Mouse (Mus musculus) right cerebral cortex, postnatal 36 days (tissue): ENCODE measurements around the gene Safb2.

Experiments used
- DNase-seq, 2 experiments: peaks; one replicate each; pipeline ENCODE4 v3.0.0; 2022; ENCODE audit warnings: low spot score in 2 of 2, mixed read lengths in 1 of 2

Safb2 gene

GRCm38 (mm10) chr17:56609452-56610171 lies 25.2 kb upstream of the Safb2 start, which contains the start of gene 2410015M20Rik:
Gene 2410015M20Rik, minus strand, starts transcription at chr17:56609771.
- DNase-seq = peak; percentile 98 to 99

- no peak for DNase-seq
Observed at GRCm38 (mm10) chr17:56608699-56609098, 24.3 kb upstream of the Safb2 start.

GRCm38 (mm10) chr17:56607521-56608062 lies 23.2 kb upstream of the Safb2 start:
- no peak for DNase-seq

- DNase-seq = no peak
Observed at GRCm38 (mm10) chr17:56605431-56605830, 21.0 kb upstream of the Safb2 start.

GRCm38 (mm10) chr17:56604422-56604821 lies 20.0 kb upstream of the Safb2 start:
- DNase-seq = no peak

GRCm38 (mm10) chr17:56604070-56604380 lies 19.6 kb upstream of the Safb2 start:
- no peak for DNase-seq

- no peak for DNase-seq
Observed at GRCm38 (mm10) chr17:56603186-56604069, 19.0 kb upstream of the Safb2 start.

- DNase-seq = no peak
Observed at GRCm38 (mm10) chr17:56593527-56594271, 9.3 kb upstream of the Safb2 start.

GRCm38 (mm10) chr17:56592553-56592952 lies 8.2 kb upstream of the Safb2 start:
- DNase-seq = no peak

GRCm38 (mm10) chr17:56588921-56589320 lies 4.5 kb upstream of the Safb2 start:
- DNase-seq = no peak

- DNase-seq = no peak
Observed at GRCm38 (mm10) chr17:56587773-56588172, 3.4 kb upstream of the Safb2 start.

GRCm38 (mm10) chr17:56585171-56585821 lies 911 bp upstream of the Safb2 start:
- DNase-seq = peak; percentile 34 to 37

GRCm38 (mm10) chr17:56583611-56584256 lies 651 bp downstream of the Safb2 start:
- DNase-seq = peak in 1 of 2 experiments; percentile 34

GRCm38 (mm10) chr17:56583071-56583470 lies 1.3 kb downstream of the Safb2 start:
- DNase-seq = no peak

GRCm38 (mm10) chr17:56572939-56573338 lies 11.4 kb downstream of the Safb2 start:
- no peak for DNase-seq

GRCm38 (mm10) chr17:56572154-56572553 lies 12.2 kb downstream of the Safb2 start:
- no peak for DNase-seq

GRCm38 (mm10) chr17:56570287-56570686 lies 14.1 kb downstream of the Safb2 start:
- DNase-seq = no peak

GRCm38 (mm10) chr17:56567370-56567769 lies 17.0 kb downstream of the Safb2 start:
- DNase-seq = no peak

- no peak for DNase-seq
Observed at GRCm38 (mm10) chr17:56566918-56567317, 17.5 kb downstream of the Safb2 start.

GRCm38 (mm10) chr17:56566293-56566692 lies 18.1 kb downstream of the Safb2 start:
- DNase-seq = no peak

GRCm38 (mm10) chr17:56561866-56562265 lies 22.5 kb downstream of the Safb2 start:
- no peak for DNase-seq
